Mouse (Mus musculus) heart, embryonic 13.5 days (tissue): ENCODE data around the gene Fggy. TPM values are rescaled to one million over a fixed set of nuclear protein-coding genes. Genes with fewer than 3 reads are reported as not detected.

ENCODE experiments used
- ATAC-seq: fragments of 200-750 bp; cut with Nextera tagmentation; 2 replicates; pipeline ENCODE4 v1.8.0; 2017; ENCODE audit warnings: moderate TSS enrichment; ENCODE audit not compliant: insufficient number of reproducible peaks, low FRiP score, low TSS enrichment; ENCODE audit errors: extremely low read depth
- H3K27ac ChIP-seq: fragments of 300-500 bp; sonication (generic); replicated peaks from 2 replicates; pipeline ENCODE4 v1.5.1; 2015; ENCODE audit warnings: moderate library complexity, mild to moderate bottlenecking, inconsistent platforms
- H3K27me3 ChIP-seq: fragments of 300-500 bp; sonication (generic); replicated peaks from 2 replicates; pipeline ENCODE4 v1.6.1; 2015; ENCODE audit warnings: mild to moderate bottlenecking, inconsistent platforms
- H3K36me3 ChIP-seq: fragments of 300-500 bp; sonication (generic); 2 replicates; pipeline ENCODE4 v1.6.1; 2015; ENCODE audit warnings: mild to moderate bottlenecking, inconsistent platforms
- H3K4me1 ChIP-seq: fragments of 300-500 bp; sonication (generic); 2 replicates; pipeline ENCODE4 v1.6.1; 2015; ENCODE audit warnings: inconsistent platforms
- H3K4me2 ChIP-seq: fragments of 300-500 bp; sonication (generic); 2 replicates; pipeline ENCODE4 v1.6.1; 2015; ENCODE audit warnings: inconsistent platforms, mild to moderate bottlenecking, moderate library complexity
- H3K4me3 ChIP-seq: fragments of 300-500 bp; sonication (generic); 2 replicates; pipeline ENCODE4 v1.5.1; 2015; ENCODE audit warnings: moderate library complexity, mild to moderate bottlenecking, inconsistent platforms
- H3K9ac ChIP-seq: fragments of 300-500 bp; sonication (generic); 2 replicates; pipeline ENCODE4 v1.6.1; 2015; ENCODE audit warnings: inconsistent platforms, mild to moderate bottlenecking, moderate library complexity
- H3K9me3 ChIP-seq: fragments of 300-500 bp; sonication (generic); 2 replicates; pipeline ENCODE4 v1.6.1; 2016; ENCODE audit warnings: inconsistent platforms
- WGBS: fragments of 180-500 bp; shearing (Covaris S2); methylation state at CpG from one replicate; pipeline ENCODE4 v1.1.7; 2015; ENCODE audit warnings: mixed read lengths; 5-methylcytosine and 5-hydroxymethylcytosine counted together
- polyA plus RNA-seq: library from polyadenylated mRNA; unstranded; fragments of >200 nt; fragmentation: Nextera tagmentation; extraction: Ambion mirVana; gene quantifications from 2 replicates; pipeline ENCODE4 v1.2.1, GENCODE M21; 2015

Gene Fggy
- polyA plus RNA-seq, 1 experiment from 2014 or later: 4.2 TPM

DNA sequence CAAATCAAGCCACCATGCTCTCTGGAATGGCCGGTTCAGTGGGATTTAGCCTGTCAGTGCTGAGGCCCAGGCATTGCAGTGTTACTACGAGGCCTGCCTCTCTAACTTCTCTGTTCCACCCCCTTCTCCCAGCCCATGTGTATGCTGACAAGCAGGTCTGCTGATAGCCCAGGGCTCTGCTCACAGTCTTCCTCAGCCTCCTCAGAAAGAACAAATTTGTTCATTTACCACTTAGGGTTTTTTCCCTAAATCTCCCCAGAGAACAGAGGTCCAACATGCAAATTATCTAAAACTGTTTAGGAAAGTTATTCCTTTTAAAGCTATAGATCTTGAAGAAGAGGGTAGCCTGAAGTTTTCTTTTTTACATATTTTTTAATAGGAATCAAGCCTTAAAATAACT is 179.4 kb downstream of the Fggy start:
- no peak for ATAC-seq
- Histone ChIP-seq H3K4me1 (peaks cover 45% of the 10 kb centered on the region), H3K27me3 (no peaks in the 10 kb centered on the region), H3K4me3 (no peak overlapping the region), H3K9me3 (no peaks in the 10 kb centered on the region), H3K9ac (no peak overlapping the region), H3K27ac (no peak overlapping the region), H3K4me2 (no peak overlapping the region), H3K36me3 (no peaks in the 10 kb centered on the region)
- 37% methylated on average over 2 of the region's 2 CpGs for WGBS

- H3K4me2 ChIP-seq: no peak overlapping the region
- peaks cover 51% of the 10 kb centered on the region for H3K4me1 ChIP-seq
- H3K9ac ChIP-seq: no peak overlapping the region
- no peak for ATAC-seq
- no peaks in the 10 kb centered on the region for H3K9me3 ChIP-seq
- H3K27ac ChIP-seq: peak overlapping the region; percentile 58
- H3K27me3 ChIP-seq: no peaks in the 10 kb centered on the region
- no peaks in the 10 kb centered on the region for H3K36me3 ChIP-seq
- H3K4me3 ChIP-seq: no peak overlapping the region
- 30% methylated on average over 5 of the region's 5 CpGs for WGBS
Measured at GRCm38 (mm10) chr4:95738179-95738578, 180.9 kb downstream of the Fggy start.

GRCm38 (mm10) chr4:95738725-95739124 is 181.4 kb downstream of the Fggy start:
- Histone ChIP-seq H3K27me3 (no peaks in the 10 kb centered on the region), H3K9ac (no peak overlapping the region), H3K4me2 (no peak overlapping the region), H3K4me1 (peaks cover 50% of the 10 kb centered on the region), H3K36me3 (no peaks in the 10 kb centered on the region), H3K9me3 (no peaks in the 10 kb centered on the region), H3K27ac (peak overlapping the region; percentile 58; the same call in 1 of the 2 replicates), H3K4me3 (no peak overlapping the region)
- no peak for ATAC-seq
- WGBS: 58% methylated on average over 4 of the region's 4 CpGs

- H3K4me2 ChIP-seq: no peak overlapping the region
- WGBS: 27% methylated on average over 7 of the region's 7 CpGs
- H3K4me3 ChIP-seq: no peak overlapping the region
- H3K36me3 ChIP-seq: no peaks in the 10 kb centered on the region
- no peak overlapping the region for H3K9ac ChIP-seq
- no peaks in the 10 kb centered on the region for H3K9me3 ChIP-seq
- peak overlapping the region; percentile 34 for H3K27ac ChIP-seq
- ATAC-seq: no peak
- peaks cover 51% of the 10 kb centered on the region for H3K4me1 ChIP-seq
- no peaks in the 10 kb centered on the region for H3K27me3 ChIP-seq
Measured at GRCm38 (mm10) chr4:95741115-95741734, 183.9 kb downstream of the Fggy start.

- no peak overlapping the region for H3K9ac ChIP-seq
- whole genome bisulfite sequencing: 23% methylated on average over 4 of the region's 4 CpGs
- H3K9me3 ChIP-seq: no peaks in the 10 kb centered on the region
- peaks cover 52% of the 10 kb centered on the region for H3K4me1 ChIP-seq
- H3K4me2 ChIP-seq: no peak overlapping the region
- H3K36me3 ChIP-seq: no peaks in the 10 kb centered on the region
- H3K27me3 ChIP-seq: no peaks in the 10 kb centered on the region
- H3K4me3 ChIP-seq: no peak overlapping the region
- ATAC-seq: no peak
- peak overlapping the region; percentile 51; the same call in 1 of the 2 replicates for H3K27ac ChIP-seq
Measured at GRCm38 (mm10) chr4:95742986-95743385, 185.7 kb downstream of the Fggy start.

DNA sequence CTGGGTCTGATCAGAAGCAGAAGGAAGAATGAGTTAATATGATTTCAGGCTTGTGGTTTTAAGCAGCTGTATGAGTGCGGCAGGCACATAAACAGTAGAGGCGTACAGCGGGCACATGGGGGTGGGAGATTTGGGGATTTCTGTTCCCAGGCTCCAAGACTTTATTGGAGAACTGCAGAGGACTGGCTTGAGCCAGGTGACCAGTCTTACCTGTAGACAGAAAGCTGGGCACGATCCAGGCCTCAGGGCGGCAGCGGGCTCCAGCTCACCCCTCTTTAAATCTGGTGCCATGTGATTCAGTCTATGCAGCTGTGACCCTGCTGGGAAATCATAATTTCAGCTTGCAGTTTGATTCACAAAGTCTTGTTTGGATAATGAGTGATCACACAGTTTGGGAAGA is 189.6 kb downstream of the Fggy start:
- Histone ChIP-seq H3K9ac (no peak overlapping the region), H3K4me1 (peaks cover 39% of the 10 kb centered on the region), H3K27me3 (no peaks in the 10 kb centered on the region), H3K4me2 (no peak overlapping the region), H3K9me3 (no peaks in the 10 kb centered on the region), H3K36me3 (no peaks in the 10 kb centered on the region), H3K4me3 (no peak overlapping the region), H3K27ac (no peak overlapping the region)
- ATAC-seq: no peak
- 83% methylated on average over 6 of the region's 6 CpGs for WGBS

- 69% methylated on average over 12 of the region's 12 CpGs for WGBS
Measured at GRCm38 (mm10) chr4:95747415-95748202, 190.3 kb downstream of the Fggy start.

GRCm38 (mm10) chr4:95750186-95750585 is 192.9 kb downstream of the Fggy start:
- Histone ChIP-seq H3K4me2 (no peak overlapping the region), H3K4me1 (peaks cover 19% of the 10 kb centered on the region), H3K27ac (no peak overlapping the region), H3K36me3 (no peaks in the 10 kb centered on the region), H3K4me3 (no peak overlapping the region), H3K9me3 (no peaks in the 10 kb centered on the region), H3K9ac (no peak overlapping the region), H3K27me3 (no peaks in the 10 kb centered on the region)
- no peak for ATAC-seq
- 33% methylated on average over 5 of the region's 5 CpGs for WGBS

More at GRCm38 (mm10) chr4:95747415-95748202, 190.3 kb downstream of the Fggy start:
- Histone ChIP-seq H3K36me3 (no peaks in the 10 kb centered on the region), H3K9me3 (no peaks in the 10 kb centered on the region), H3K27ac (no peak overlapping the region), H3K27me3 (no peaks in the 10 kb centered on the region), H3K9ac (no peak overlapping the region), H3K4me3 (no peak overlapping the region), H3K4me2 (no peak overlapping the region), H3K4me1 (peaks cover 39% of the 10 kb centered on the region)
- ATAC-seq: no peak

GRCm38 (mm10) chr4:95752538-95753188 is 195.4 kb downstream of the Fggy start:
- H3K4me3 ChIP-seq: no peak overlapping the region
- H3K36me3 ChIP-seq: no peaks in the 10 kb centered on the region
- no peak overlapping the region for H3K4me2 ChIP-seq
- no peak for ATAC-seq
- no peak overlapping the region for H3K9ac ChIP-seq
- H3K4me1 ChIP-seq: peaks cover 15% of the 10 kb centered on the region
- H3K27me3 ChIP-seq: no peaks in the 10 kb centered on the region
- H3K27ac ChIP-seq: no peak overlapping the region
- WGBS: 71% methylated on average over 6 of the region's 6 CpGs
- H3K9me3 ChIP-seq: no peaks in the 10 kb centered on the region

GRCm38 (mm10) chr4:95759027-95759731 is 201.9 kb downstream of the Fggy start:
- no peaks in the 10 kb centered on the region for H3K36me3 ChIP-seq
- no peak overlapping the region for H3K27ac ChIP-seq
- ATAC-seq: no peak
- H3K4me1 ChIP-seq: no peaks in the 10 kb centered on the region
- 54% methylated on average over 5 of the region's 5 CpGs for WGBS
- H3K4me3 ChIP-seq: no peak overlapping the region
- H3K27me3 ChIP-seq: no peaks in the 10 kb centered on the region
- no peaks in the 10 kb centered on the region for H3K9me3 ChIP-seq
- no peak overlapping the region for H3K4me2 ChIP-seq
- H3K9ac ChIP-seq: no peak overlapping the region

DNA sequence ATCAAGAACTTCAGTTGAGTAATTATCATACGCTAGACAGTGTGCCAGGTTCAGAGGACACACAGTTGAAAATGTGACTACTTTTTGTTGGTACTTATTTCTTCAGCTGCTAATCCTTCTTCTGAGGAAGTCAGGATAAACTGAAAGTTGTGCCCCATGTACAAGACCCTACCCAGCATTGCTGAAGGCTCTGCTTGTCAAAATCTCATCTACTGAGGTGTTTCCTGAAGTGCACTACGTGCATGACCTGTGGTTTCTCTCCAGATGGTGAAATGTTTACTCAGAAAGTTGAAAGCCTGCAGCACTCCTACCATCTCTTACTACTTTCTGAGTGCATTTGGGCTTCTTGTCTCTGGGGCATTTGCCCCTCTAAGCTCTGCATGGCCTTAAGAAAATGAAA is 208.1 kb downstream of the Fggy start:
- Histone ChIP-seq H3K4me2 (no peak overlapping the region), H3K9ac (no peak overlapping the region), H3K4me3 (no peak overlapping the region), H3K27ac (no peak overlapping the region), H3K36me3 (no peaks in the 10 kb centered on the region), H3K9me3 (no peaks in the 10 kb centered on the region), H3K4me1 (0 out of 2 replicates have a peak, but pooled peaks cover 5% of the 10 kb centered on the region), H3K27me3 (no peaks in the 10 kb centered on the region)
- WGBS: 61% methylated on average over 2 of the region's 2 CpGs
- ATAC-seq: no peak
